Mouse (Mus musculus): ENCODE measurements around the gene Zfp984. TPM values are rescaled to one million over a fixed set of nuclear protein-coding genes. Genes with fewer than 3 reads are reported as not detected.
"Not testable (repeated sequence)": the region's sequence is repeated elsewhere in the genome, so short reads cannot be mapped to it uniquely, and the experiment has no call there.

Zfp984 gene
- polyA plus RNA-seq (2015; fragmentation: Nextera tagmentation; extraction: Ambion mirVana) = 5.7 and 6.2 TPM in 2 replicates

DNA sequence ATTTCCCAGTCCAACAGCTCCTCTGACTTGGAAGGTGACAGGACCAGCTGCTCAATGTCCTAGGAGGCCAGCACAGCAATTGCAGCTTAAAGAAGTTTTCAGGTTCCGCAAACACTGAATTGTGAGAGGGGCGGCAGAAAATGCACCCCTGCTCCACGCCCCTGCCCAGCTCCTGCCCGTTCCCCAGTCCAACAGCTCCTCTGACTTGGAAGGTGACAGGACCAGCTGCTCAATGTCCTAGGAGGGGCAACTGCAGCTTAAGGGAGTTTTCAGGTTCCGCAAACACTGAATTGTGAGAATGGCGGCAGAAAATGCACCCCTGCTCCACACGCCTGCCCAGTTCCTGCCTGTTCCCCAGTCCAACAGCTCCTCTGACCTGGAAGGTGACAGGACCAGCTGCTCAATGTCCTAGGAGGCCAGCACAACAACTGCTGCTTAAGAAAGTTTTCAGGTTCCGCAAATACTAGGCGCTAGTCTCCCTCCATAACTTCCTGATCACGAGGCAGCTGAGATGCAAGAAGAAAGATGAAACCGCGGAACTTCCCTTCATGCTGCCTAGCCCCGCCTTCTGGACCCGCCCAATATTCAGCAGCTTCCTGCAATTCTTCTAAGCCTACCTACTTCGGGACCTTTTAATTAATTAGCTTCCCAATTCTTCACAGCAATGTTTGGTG lies at the start of gene Zfp984:
TSS of gene Zfp984 (minus strand) at position 497 of the 674 bp plus-strand sequence.
- not testable (repeated sequence) for H3K36me3 ChIP-seq (ENCODE audit: control insufficient read depth, insufficient read depth, low read length); H3K4me1 ChIP-seq (replicated peaks; ENCODE audit: control insufficient read depth, insufficient read depth, low read length); H3K27me3 ChIP-seq (ENCODE audit: control insufficient read depth, insufficient read depth, low read depth, low read length); H3K27ac ChIP-seq (ENCODE audit: low read length); H3K9me3 ChIP-seq (ENCODE audit: control insufficient read depth, low read length)
- H3K9ac ChIP-seq (ENCODE audit: low read length) = peak within 1 kb of the TSS; percentile 41
- peak within 1 kb of the TSS; percentile 55 for H3K4me2 ChIP-seq (ENCODE audit: low read depth, low read length)
- WGBS = 10% methylated on average over 15 of the region's 15 CpGs
- H3K4me3 ChIP-seq (ENCODE audit: low read length) = peak within 1 kb of the TSS; percentile 45
- ATAC-seq (ENCODE audit: low read depth) = peak; percentile 77

GRCm38 (mm10) chr4:147850776-147851175 lies 41.2 kb upstream of the Zfp984 start:
- Histone ChIP-seq H3K4me1 (replicated peaks; ENCODE audit: control insufficient read depth, insufficient read depth, low read length) (peaks cover 10% of the 10 kb centered on the region), H3K9ac (ENCODE audit: low read length) (no peak overlapping the region), H3K27me3 (ENCODE audit: control insufficient read depth, insufficient read depth, low read depth, low read length) (no peaks in the 10 kb centered on the region), H3K27ac (ENCODE audit: low read length) (no peak overlapping the region), H3K4me2 (ENCODE audit: low read depth, low read length) (no peak overlapping the region), H3K9me3 (ENCODE audit: control insufficient read depth, low read length) (no peaks in the 10 kb centered on the region), H3K4me3 (ENCODE audit: low read length) (no peak overlapping the region), H3K36me3 (ENCODE audit: control insufficient read depth, insufficient read depth, low read length) (no peaks in the 10 kb centered on the region; the same call in 1 of the 2 replicates)
- ATAC-seq (ENCODE audit: low read depth) = no peak
- WGBS = 82% methylated on average over 2 of the region's 2 CpGs

DNA sequence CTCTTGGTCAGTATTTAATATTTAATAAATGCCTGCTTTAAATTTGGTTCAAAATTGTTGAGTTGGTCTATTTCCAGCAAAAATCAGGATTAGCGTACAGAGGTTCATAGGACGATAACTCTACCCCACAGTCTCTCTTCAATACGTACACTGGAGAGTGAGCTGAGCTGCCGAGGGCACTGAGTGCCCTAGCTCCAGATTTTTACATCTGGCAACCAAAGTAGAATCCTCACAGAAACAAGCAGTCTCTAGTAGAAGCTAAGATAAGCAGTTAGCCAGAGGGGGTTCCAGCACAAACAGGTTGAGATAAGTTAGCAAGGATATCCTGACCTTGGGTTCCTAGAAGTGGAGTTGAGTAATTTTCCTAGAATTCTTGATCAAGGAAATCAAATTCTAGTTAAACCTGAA lies 39.0 kb upstream of the Zfp984 start:
- peak overlapping the region; percentile 77 for H3K9ac ChIP-seq (ENCODE audit: low read length)
- 0 out of 2 replicates have a peak, but pooled peaks cover 5% of the 10 kb centered on the region for H3K9me3 ChIP-seq (ENCODE audit: control insufficient read depth, low read length)
- 5% methylated on average over 4 of the region's 4 CpGs for WGBS
- peak overlapping the region; percentile 36 for H3K27ac ChIP-seq (ENCODE audit: low read length)
- H3K36me3 ChIP-seq (ENCODE audit: control insufficient read depth, insufficient read depth, low read length) = peaks cover 12% of the 10 kb centered on the region
- H3K4me1 ChIP-seq (replicated peaks; ENCODE audit: control insufficient read depth, insufficient read depth, low read length) = peaks cover 10% of the 10 kb centered on the region
- ATAC-seq (ENCODE audit: low read depth) = peak; percentile 68
- H3K4me3 ChIP-seq (ENCODE audit: low read length) = peak overlapping the region; percentile 87
- no peaks in the 10 kb centered on the region for H3K27me3 ChIP-seq (ENCODE audit: control insufficient read depth, insufficient read depth, low read depth, low read length)
- peak overlapping the region; percentile 88 for H3K4me2 ChIP-seq (ENCODE audit: low read depth, low read length)

- peaks cover 9% of the 10 kb centered on the region for H3K9me3 ChIP-seq (ENCODE audit: control insufficient read depth, low read length)
- H3K4me3 ChIP-seq (ENCODE audit: low read length) = peak within 1 kb of the TSS; percentile 87
- WGBS = 2% methylated on average over 23 of the region's 23 CpGs
- H3K9ac ChIP-seq (ENCODE audit: low read length) = peak within 1 kb of the TSS; percentile 77
- peak within 1 kb of the TSS; percentile 88 for H3K4me2 ChIP-seq (ENCODE audit: low read depth, low read length)
- H3K36me3 ChIP-seq (ENCODE audit: control insufficient read depth, insufficient read depth, low read length) = peaks cover 16% of the 10 kb centered on the region
- H3K27me3 ChIP-seq (ENCODE audit: control insufficient read depth, insufficient read depth, low read depth, low read length) = no peaks in the 10 kb centered on the region
- ATAC-seq (ENCODE audit: low read depth) = peak; percentile 92
- H3K27ac ChIP-seq (ENCODE audit: low read length) = peak within 1 kb of the TSS; percentile 36
- peaks cover 10% of the 10 kb centered on the region for H3K4me1 ChIP-seq (replicated peaks; ENCODE audit: control insufficient read depth, insufficient read depth, low read length)
Observed at GRCm38 (mm10) chr4:147847614-147848583, 38.3 kb upstream of the Zfp984 start, which contains the start of gene Zfp933. Gene Zfp933, minus strand, starts transcription at chr4:147848366.

- Histone ChIP-seq H3K27me3 (ENCODE audit: control insufficient read depth, insufficient read depth, low read depth, low read length) (no peaks in the 10 kb centered on the region), H3K4me1 (replicated peaks; ENCODE audit: control insufficient read depth, insufficient read depth, low read length) (peaks cover 6% of the 10 kb centered on the region; the same call in 1 of the 2 replicates), H3K36me3 (ENCODE audit: control insufficient read depth, insufficient read depth, low read length) (peaks cover 33% of the 10 kb centered on the region), H3K4me3 (ENCODE audit: low read length) (no peak overlapping the region), H3K27ac (ENCODE audit: low read length) (no peak overlapping the region), H3K9ac (ENCODE audit: low read length) (no peak overlapping the region), H3K4me2 (ENCODE audit: low read depth, low read length) (no peak overlapping the region), H3K9me3 (ENCODE audit: control insufficient read depth, low read length) (peaks cover 19% of the 10 kb centered on the region)
- WGBS = 95% methylated on average over 3 of the region's 3 CpGs
- no peak for ATAC-seq (ENCODE audit: low read depth)
Observed at GRCm38 (mm10) chr4:147842871-147843270, 33.3 kb upstream of the Zfp984 start.

- H3K27me3 ChIP-seq (ENCODE audit: control insufficient read depth, insufficient read depth, low read depth, low read length); H3K4me2 ChIP-seq (ENCODE audit: low read depth, low read length); H3K27ac ChIP-seq (ENCODE audit: low read length); H3K4me3 ChIP-seq (ENCODE audit: low read length); H3K4me1 ChIP-seq (replicated peaks; ENCODE audit: control insufficient read depth, insufficient read depth, low read length); H3K9ac ChIP-seq (ENCODE audit: low read length); ATAC-seq (ENCODE audit: low read depth): not testable (repeated sequence)
- Histone ChIP-seq H3K36me3 (ENCODE audit: control insufficient read depth, insufficient read depth, low read length) (peaks cover 25% of the 10 kb centered on the region), H3K9me3 (ENCODE audit: control insufficient read depth, low read length) (peaks cover 16% of the 10 kb centered on the region)
- 96% methylated on average over 12 of the region's 26 CpGs for WGBS
Observed at GRCm38 (mm10) chr4:147839282-147839681, 29.7 kb upstream of the Zfp984 start.

- Histone ChIP-seq H3K36me3 (ENCODE audit: control insufficient read depth, insufficient read depth, low read length) (peaks cover 47% of the 10 kb centered on the region), H3K9ac (ENCODE audit: low read length) (no peak overlapping the region), H3K9me3 (ENCODE audit: control insufficient read depth, low read length) (peaks cover 60% of the 10 kb centered on the region), H3K4me3 (ENCODE audit: low read length) (no peak overlapping the region), H3K27me3 (ENCODE audit: control insufficient read depth, insufficient read depth, low read depth, low read length) (no peaks in the 10 kb centered on the region), H3K4me2 (ENCODE audit: low read depth, low read length) (no peak overlapping the region), H3K27ac (ENCODE audit: low read length) (no peak overlapping the region), H3K4me1 (replicated peaks; ENCODE audit: control insufficient read depth, insufficient read depth, low read length) (no peaks in the 10 kb centered on the region)
- WGBS = 92% methylated on average over 4 of the region's 4 CpGs
- ATAC-seq (ENCODE audit: low read depth) = no peak
Observed at GRCm38 (mm10) chr4:147824389-147824788, 14.8 kb upstream of the Zfp984 start.

DNA sequence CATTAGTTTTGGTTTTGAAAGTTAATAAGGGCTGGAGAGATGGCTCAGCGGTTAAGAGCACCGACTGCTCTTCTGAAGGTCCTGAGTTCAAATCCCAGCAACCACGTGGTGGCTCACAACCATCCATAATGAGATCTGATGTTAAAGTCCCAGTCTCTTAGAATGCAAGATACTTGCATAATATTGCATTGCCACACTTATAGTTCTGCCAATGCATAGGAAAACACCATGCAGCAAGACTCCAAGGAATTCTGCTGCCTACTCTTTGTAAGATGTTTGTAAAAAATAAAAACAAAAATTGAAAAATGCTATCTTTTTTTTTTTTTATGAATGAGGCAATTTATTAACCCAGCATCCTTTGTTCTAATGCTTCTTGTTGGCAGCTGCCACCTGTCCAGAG lies 11.8 kb upstream of the Zfp984 start:
- H3K9ac ChIP-seq (ENCODE audit: low read length); H3K4me2 ChIP-seq (ENCODE audit: low read depth, low read length); H3K27me3 ChIP-seq (ENCODE audit: control insufficient read depth, insufficient read depth, low read depth, low read length); ATAC-seq (ENCODE audit: low read depth); H3K4me1 ChIP-seq (replicated peaks; ENCODE audit: control insufficient read depth, insufficient read depth, low read length); H3K27ac ChIP-seq (ENCODE audit: low read length); H3K4me3 ChIP-seq (ENCODE audit: low read length): not testable (repeated sequence)
- WGBS = 89% methylated on average over 3 of the region's 3 CpGs
- H3K36me3 ChIP-seq (ENCODE audit: control insufficient read depth, insufficient read depth, low read length) = peaks cover 24% of the 10 kb centered on the region
- peaks cover 56% of the 10 kb centered on the region for H3K9me3 ChIP-seq (ENCODE audit: control insufficient read depth, low read length)

DNA sequence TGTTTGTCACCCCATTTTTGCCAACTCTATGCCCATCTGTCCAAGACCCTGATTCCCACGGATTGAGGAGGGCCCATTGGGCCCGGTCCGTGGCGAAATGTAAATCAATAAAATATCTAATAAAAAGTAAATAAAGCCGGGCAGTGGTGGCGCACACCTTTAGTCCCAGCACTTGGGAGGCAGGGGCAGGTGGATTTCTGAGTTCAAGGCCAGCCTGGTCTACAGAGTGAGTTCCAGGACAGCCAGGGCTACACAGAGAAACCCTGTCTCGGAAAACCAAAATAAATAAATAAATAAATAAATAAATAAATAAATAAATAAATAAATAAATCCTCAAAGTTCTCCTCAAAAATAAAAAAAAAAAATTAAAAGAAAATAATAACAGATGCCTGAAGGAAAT lies 10.1 kb upstream of the Zfp984 start:
- not testable (repeated sequence) for H3K9ac ChIP-seq (ENCODE audit: low read length); ATAC-seq (ENCODE audit: low read depth); H3K36me3 ChIP-seq (ENCODE audit: control insufficient read depth, insufficient read depth, low read length); H3K27me3 ChIP-seq (ENCODE audit: control insufficient read depth, insufficient read depth, low read depth, low read length); H3K4me3 ChIP-seq (ENCODE audit: low read length); H3K27ac ChIP-seq (ENCODE audit: low read length); H3K4me2 ChIP-seq (ENCODE audit: low read depth, low read length); H3K4me1 ChIP-seq (replicated peaks; ENCODE audit: control insufficient read depth, insufficient read depth, low read length)
- peaks cover 42% of the 10 kb centered on the region for H3K9me3 ChIP-seq (ENCODE audit: control insufficient read depth, low read length)
- 78% methylated on average over 7 of the region's 7 CpGs for WGBS

All from lung, embryonic 16.5 days (tissue).